Mouse (Mus musculus) adrenal gland, adult 2 months (tissue): ENCODE data around the gene Naa60. TPM values are rescaled to one million over a fixed set of nuclear protein-coding genes. Genes with fewer than 3 reads are reported as not detected.

Experiments used
- DNase-seq: peaks from one replicate; pipeline ENCODE4 v3.0.0; 2021
- long read RNA-seq: library from polyadenylated mRNA; stranded (forward); transcript quantifications from one replicate; pipeline ENCODE4 v2.0.0, GENCODE M21; 2021
- polyA plus RNA-seq: library from polyadenylated mRNA; depleted of rRNA; stranded (reverse); fragments of >200 nt; gene quantifications from 2 replicates; pipeline ENCODE4 v1.2.3, GENCODE M21; 2012; rRNA removed
- total RNA-seq, 2 experiments: library from RNA; stranded (reverse); gene quantifications; 2 replicates each; pipeline ENCODE4 v1.2.3; 2021

The Naa60 gene
- total RNA-seq, result 100 to 1,000 TPM in 1 of 2 experiments, 10 to 100 TPM in 1; 75.7 to 106 TPM
- polyA plus RNA-seq, result 91.3 and 122 TPM in 2 replicates
- long read RNA-seq, transcript Naa60-212 (7 exons, 2,424 nt), result major isoform, 22 of 42 reads
- long read RNA-seq, partial matches to known transcripts, result 4 of 42 reads
- long read RNA-seq, other reads (novel, unspliced or antisense), result 14 of 42 reads

GRCm38 (mm10) chr16:3872216-3873047 lies at the start of gene Naa60:
Gene Naa60, plus strand, starts transcription at chr16:3872375.
- DNase-seq, result peak; percentile 96

GRCm38 (mm10) chr16:3828021-3828420 lies 44.2 kb upstream of the Naa60 start:
- no peak for DNase-seq

- no peak for DNase-seq
These were observed 42.4 kb upstream of the Naa60 start for GRCm38 (mm10) chr16:3829727-3830126.

GRCm38 (mm10) chr16:3830588-3831109 lies 41.5 kb upstream of the Naa60 start, which contains the start of gene Olfr15:
Gene Olfr15, plus strand, starts transcription at chr16:3830878.
- DNase-seq, result no peak

- no peak for DNase-seq
These were observed 36.7 kb upstream of the Naa60 start for GRCm38 (mm10) chr16:3835461-3835860.

- peak; percentile 51 for DNase-seq
These were observed 32.9 kb upstream of the Naa60 start for GRCm38 (mm10) chr16:3839157-3839885.

GRCm38 (mm10) chr16:3842989-3843388 lies 29.2 kb upstream of the Naa60 start:
- DNase-seq, result no peak

GRCm38 (mm10) chr16:3843796-3844195 lies 28.4 kb upstream of the Naa60 start:
- no peak for DNase-seq

- DNase-seq, result peak; percentile 97
These were observed 25.3 kb upstream of the Naa60 start, which contains the start of gene Zfp174 for GRCm38 (mm10) chr16:3846711-3847518. Gene Zfp174, plus strand, starts transcription at chr16:3847268.

- DNase-seq, result no peak
These were observed 24.3 kb upstream of the Naa60 start for GRCm38 (mm10) chr16:3847871-3848270.

GRCm38 (mm10) chr16:3848416-3848815 lies 23.8 kb upstream of the Naa60 start:
- no peak for DNase-seq

GRCm38 (mm10) chr16:3851301-3851700 lies 20.9 kb upstream of the Naa60 start:
- peak; percentile 89 for DNase-seq

- DNase-seq, result no peak
These were observed 19.6 kb upstream of the Naa60 start for GRCm38 (mm10) chr16:3852586-3852985.

GRCm38 (mm10) chr16:3854437-3855182 lies 17.6 kb upstream of the Naa60 start:
- no peak for DNase-seq

GRCm38 (mm10) chr16:3855776-3856175 lies 16.4 kb upstream of the Naa60 start:
- no peak for DNase-seq

GRCm38 (mm10) chr16:3859254-3859653 lies 12.9 kb upstream of the Naa60 start:
- no peak for DNase-seq

GRCm38 (mm10) chr16:3871815-3872214 lies 360 bp upstream of the Naa60 start:
- DNase-seq, result no peak

- no peak for DNase-seq
These were observed 4.2 kb downstream of the Naa60 start for GRCm38 (mm10) chr16:3876346-3876745.

GRCm38 (mm10) chr16:3884201-3885064 lies 12.3 kb downstream of the Naa60 start, which contains the start of the genes Zfp597 and Gm20695:
Gene Zfp597, minus strand, starts transcription at chr16:3884561.
Gene Gm20695, plus strand, starts transcription at chr16:3884648.
- peak; percentile 98 for DNase-seq
